Mouse (Mus musculus) adrenal gland, adult (tissue): ENCODE data around the gene Rorb.

Experiments used
- DNase-seq, 2 experiments: peaks; one replicate each; pipeline ENCODE4 v3.0.0; 2022 to 2023; ENCODE audit warnings: low spot score in 1 of 2; ENCODE audit not compliant: inconsistent age in 2 of 2

The Rorb gene

DNA sequence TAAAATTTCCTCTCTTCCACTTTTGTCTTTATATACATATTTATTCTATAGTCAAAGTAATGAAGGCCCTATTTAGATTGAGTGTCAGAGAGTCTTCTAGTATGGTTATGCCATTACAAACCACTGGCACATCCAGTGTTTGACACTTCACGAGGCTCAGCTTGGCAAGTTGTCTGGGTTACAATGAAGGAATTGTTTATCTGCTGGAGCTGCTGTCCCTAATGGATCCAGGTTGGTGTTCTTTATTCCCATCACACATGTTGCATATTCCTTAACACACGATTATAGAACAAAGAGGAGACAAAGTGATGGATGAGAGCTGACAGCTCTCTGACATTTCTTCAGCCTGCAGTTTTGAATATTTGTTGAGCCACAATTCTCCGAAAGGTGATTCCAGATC is 77.0 kb downstream of the Rorb start:
- DNase-seq = no peak

DNA sequence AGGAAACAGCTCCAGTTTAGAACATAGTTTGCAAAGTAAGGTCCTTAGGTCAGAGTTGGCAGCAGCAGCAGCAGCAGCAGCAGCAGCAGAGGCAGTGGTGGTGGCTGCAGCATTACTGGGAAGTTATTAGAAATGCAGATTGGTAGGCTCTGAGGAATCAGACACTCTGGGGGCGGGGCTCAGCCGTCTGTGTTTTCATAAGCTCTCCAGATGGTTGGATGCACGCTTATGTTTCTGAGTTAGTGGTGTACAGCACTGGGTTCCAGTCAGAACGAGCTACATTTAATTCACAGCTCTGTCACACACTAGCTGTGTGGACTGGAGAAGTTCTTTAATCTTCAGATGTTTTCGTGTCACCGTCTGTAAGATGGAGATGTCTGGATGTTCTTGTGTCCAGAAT is 105.9 kb downstream of the Rorb start:
- DNase-seq = no peak

DNA sequence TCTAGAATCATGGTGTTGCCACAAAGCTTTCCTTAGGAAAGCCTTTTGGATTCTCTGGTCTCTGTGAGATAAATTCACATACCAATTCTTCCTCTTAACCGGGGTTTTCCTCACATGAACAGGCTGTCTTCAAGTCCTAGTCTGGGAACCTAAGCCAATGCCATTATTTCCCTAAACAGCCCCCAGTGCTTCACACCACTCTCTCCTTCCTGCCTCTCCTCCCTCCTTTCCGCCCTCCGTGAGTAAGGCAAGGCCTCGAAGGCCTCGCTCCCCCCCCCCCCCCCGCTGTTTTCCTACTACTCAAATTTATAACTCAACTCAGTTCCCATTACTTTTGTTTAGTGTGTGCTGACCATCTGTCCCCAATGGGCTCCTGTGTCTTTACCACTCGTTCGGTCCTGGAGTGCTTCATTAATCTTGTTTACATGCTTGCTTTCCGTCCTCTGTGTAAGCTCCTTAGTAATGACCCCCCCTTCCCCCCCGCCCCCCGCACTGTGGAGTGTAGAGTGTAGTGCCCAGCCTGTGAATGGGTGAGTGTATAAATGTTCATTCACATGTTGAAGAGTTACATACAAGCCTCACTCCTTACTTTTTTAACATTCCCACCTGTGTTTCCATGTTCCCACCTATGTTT is 106.9 kb downstream of the Rorb start:
- no peak for DNase-seq

DNA sequence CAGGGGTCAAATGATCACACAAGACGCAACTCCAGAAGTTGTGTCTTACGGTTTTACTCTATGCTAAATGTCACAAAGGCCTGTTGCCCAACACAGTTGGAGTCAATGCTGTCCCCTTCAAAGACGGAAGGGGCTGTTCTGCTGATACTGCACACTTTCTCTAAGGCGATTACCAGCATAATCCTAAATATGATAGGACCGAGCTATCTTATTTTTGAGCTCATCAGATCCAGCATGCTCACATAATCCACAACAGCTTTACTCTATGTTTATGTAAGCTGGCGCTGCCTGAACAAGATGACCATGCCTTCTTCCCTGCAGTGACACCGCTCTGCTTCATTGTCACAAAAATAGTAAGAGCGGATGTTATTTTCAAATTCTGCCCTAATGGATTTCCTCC is 112.0 kb downstream of the Rorb start:
- no peak for DNase-seq

DNA sequence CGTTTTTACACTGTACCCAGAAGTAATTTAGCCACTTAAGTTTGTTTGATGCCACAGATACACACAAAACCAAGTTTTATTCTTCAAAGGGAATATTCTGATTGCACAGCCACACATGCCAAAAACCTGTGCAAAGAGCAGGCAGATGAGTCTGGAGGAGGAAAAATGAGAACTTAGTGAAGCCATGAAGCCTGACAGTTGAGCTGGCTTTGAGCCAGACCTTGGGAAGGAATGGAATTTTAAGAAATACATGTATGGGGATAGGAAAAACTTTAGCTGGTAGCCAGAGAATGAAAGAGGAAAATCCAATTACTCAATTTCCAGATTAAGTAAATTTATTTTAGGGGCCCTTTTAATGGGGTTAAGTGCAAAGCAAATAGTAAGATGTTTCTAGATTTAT is 113.3 kb downstream of the Rorb start:
- DNase-seq = peak in 1 of 2 experiments; percentile 24

DNA sequence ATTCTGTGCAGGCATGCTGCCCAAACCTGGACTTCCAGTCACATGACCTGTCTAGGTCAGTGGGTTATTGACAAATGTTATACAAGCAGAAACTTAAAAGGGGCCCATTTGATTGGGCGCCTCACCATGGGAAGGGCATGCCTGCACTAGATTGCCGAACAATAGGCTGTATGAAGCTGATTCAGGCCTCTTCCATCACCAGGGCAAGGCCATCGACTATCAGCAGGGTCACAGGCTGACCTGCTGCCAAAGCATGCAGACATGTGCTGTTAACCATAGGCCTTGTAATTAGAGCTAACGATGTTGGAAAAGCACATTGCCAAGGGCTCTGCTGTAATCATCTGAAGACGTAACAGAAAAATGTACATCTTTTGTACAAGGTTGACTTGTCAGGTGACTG is 131.0 kb downstream of the Rorb start:
- peak in 1 of 2 experiments; percentile 68 for DNase-seq

DNA sequence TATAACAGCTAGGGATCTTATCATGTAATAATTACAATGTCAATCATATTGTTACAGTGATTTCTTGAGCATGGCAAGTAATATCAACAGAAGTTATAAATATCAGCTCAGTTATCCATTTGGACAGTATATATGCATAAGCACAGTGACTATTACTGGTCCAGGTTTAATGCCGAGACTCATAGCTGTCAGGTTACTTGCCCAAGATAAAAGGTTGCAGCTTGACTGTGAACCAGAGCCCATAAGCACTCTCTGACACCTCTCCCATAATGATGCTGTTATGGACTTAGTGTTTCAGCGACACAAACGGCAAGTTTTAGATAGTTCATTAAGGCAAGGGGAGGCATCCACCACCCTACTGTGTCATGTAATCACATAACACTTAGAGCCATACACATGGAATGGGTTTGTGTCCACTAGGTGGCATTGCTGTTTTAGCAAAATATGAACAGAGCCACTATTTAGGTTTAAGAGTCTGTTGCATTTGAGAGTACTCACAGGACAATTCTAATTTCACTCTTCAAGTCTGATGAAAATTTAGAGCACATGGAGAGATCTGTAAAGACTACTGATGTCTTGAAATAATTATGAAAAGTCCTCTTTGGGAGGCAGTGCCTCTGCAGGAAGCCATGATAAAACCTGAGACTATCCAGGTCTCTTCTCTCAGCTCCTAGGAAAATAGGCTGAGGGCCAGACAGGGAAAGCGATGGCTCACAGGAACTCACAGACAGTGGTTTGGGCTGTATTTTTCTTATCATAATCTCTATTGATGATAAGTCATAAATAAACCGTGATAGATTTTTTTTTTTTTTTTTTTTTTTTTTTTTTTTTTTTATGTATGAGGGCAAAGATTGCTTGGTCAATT is 136.0 kb downstream of the Rorb start:
- DNase-seq = peak in 1 of 2 experiments; percentile 72

DNA sequence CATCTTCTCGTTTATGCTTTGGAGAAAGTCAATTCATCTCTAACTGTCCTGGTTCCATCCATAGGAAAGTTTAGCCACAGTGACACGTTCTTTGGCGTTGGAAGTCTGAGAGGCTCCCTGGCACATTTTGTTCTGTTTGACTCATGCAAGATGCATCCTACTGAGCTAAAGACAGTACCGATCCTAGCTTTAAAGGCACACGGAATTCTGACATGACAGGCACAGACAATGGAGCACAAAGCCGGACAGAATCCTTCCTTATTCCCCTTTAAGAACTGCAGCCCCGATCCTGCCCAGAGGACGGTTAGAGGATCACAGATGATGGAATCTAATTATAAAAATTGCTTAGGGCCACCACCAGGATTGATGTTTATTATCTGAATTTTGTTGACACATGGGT is 141.6 kb downstream of the Rorb start:
- no peak for DNase-seq

DNA sequence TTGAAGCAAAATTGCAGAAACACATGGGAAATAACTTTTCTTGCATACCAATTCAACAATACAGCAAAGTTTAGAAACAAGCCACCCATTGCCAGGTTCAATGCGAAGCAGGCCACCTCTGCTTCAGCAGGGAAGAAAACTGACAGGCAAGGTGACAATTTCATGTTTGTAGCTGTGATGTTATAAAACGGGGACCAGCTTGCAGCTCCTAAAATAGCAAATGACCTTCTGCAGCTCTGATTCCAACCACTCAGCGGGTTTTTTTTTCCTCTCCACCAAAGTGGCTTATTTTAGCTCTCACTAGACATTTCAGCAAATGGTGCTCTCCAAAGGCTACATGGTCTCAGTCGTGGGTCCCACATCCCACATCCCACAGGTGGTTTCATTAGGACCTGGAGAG is 143.7 kb downstream of the Rorb start:
- DNase-seq = no peak

DNA sequence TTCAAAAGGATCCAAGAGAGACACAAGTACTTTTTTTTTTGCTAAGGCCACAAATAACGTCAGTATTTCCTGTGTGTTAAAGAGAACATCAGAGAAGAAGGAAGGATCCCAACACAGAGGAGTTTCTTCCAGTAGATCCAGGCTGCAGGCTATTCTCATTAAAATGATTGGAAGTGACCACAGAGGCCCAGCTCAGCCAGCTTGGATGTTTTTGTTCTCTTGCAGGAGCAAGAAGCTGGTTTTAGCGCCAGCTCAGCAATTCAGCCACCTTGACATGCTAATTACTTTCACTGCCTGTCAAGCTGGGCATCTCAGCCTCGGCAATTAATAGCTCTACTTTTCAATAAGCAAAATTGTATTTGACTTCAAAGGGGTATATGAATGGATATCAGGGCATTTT is 151.1 kb downstream of the Rorb start:
- no peak for DNase-seq

DNA sequence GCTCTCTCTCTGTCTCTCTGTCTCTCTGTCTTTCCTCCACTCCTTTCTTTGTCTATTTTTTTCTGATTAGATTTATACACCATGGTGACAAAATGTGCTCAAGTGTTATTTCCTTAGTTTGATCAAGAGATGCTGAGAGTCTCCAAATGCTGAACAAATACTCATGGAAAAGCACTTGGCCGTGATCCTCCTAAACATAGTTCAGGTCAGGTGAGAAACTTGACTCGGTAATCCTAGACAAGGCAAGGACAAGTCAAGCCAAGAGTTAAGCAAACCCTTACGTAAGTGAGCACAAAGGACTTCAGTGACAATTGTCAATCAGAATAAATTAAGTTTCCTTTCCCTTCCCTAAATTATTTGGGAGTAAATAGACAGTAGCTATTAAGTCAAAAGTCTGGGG is 158.2 kb downstream of the Rorb start:
- DNase-seq = no peak

DNA sequence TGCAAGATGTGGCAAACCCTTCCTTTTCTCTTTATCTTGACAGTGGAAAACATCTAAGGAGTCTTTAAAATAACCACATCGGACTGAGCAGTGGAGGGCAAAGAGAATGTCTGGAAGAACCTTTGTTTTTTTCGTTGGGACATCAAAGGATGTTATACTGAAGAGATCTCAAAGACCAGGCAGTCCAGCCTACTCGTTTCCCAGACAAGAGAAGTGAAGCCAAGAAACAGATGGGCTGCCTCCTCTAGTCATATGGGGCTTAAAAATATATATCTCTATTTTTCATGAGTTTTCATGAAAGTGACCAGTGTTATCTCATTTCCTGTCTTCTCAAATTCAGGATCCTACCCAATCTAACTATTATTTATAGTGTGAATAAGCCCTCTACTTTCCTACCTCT is 163.8 kb downstream of the Rorb start:
- no peak for DNase-seq

DNA sequence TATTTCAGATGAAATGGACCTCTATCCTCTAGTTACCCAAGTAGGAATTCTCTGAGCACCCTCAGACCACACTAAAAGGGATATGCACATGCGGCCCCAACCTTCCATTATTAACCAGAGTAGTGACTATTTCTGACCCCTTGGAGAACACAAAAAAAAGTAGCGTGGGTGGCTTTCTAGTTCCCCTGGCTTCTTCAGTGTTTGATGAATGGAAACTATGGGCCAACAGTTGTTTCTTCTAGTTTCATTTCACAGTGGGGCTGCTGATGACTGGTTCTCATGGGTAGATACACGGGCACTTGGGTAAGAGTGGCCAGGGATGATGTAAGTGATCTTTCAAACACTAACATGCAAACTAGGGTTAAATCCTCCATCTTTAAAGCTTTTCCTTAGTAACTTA is 165.7 kb downstream of the Rorb start:
- no peak for DNase-seq

DNA sequence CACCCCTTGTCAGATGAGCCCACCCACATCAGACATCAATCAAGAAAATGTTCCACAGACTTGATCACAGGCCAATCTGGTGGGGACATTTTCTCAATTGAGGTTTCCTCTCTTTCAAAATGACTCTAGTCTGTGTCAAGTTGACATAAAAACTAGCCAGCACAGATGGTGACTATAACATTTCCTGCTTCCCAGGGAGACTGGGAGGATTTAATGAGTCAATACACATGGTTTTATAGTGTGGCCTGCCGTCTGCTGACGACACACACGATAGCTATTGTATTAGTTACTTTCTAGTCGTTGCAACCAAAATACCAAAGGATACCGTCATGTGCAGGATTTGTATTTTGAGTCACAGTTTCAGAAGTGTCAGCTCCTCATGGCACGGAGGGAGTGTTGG is 169.6 kb downstream of the Rorb start:
- DNase-seq = no peak

DNA sequence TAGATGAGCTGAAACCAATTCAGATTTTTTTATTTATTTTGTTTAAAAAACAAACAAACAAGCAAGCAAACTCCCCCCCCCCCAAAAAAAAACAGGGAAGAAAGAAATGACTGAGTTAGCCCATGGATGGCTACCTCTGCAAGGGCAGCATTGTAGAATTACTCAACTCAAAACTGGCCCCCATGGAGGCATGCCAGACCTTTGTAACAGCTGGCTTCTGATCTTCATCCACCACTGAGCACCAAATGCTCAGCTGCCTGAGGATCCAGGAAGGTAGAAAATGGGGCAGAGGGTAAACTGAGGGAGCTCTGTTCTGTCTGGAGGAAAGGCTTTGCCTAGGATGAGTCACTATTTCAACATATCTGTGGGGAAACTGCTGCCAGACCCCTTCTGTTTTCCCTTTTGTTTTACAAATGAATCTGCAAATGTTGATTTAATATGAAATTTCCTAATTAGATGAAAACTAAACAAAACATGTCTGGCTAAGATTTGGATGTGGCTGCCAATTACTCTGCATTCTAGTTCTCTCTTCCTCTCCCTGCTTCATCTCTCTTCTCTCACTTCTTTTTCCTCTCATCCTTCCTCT is 199.1 kb downstream of the Rorb start:
- peak in 1 of 2 experiments; percentile 49 for DNase-seq

DNA sequence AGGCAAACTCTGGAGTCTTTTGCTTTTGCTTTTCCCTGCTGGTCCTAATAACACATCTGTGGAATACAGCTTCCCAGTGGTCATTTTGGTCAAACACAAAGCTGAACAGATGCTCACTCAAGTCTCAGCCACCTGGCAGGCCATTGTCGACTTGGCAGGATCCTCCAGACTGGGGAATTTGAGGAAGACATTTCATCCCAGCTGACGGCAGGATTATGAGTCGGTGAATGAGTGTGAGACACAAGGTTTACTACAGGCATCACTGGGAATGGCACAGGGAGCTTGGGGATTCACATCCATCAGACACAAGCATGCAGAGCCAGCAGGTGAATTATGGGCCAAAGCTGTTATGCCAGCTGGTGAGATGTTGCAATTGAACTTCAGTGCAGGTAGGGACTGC is 201.4 kb downstream of the Rorb start:
- no peak for DNase-seq

DNA sequence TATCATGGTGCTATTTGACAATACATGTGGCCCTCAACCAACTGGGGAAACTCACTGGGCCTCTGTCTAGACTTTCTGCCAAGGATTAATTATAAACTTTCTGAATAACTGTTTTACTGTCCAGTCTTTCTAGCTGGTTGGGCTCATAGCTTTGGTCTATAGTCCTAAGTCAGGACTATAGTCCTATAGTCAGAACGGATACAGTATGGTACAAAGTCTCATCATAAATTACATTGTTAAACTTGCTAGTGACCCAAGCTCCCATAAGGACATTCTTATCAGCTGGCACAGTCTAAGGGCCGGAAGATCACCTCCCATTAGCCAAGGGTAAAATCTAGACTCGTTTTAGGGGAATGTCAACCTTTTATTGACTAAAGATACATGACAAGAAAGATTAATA is 205.5 kb downstream of the Rorb start:
- no peak for DNase-seq

DNA sequence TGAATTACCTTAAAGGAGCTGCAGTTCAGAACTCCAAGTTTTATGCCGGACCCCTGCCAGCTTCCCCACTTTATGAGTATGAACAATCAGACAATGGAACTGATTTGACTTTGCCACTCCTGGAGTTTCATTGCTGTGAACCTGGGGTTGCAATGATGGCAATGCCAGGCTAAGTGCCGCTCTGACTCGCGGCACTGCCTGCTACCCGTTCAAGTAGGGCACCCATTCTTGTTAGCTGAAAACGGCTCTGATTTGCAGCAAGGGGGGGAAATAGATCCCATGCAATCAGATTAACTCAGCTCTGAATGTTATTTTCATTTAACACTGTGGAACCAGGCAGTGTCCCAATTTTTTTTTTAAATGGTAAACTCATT is 208.3 kb downstream of the Rorb start:
- DNase-seq = no peak

DNA sequence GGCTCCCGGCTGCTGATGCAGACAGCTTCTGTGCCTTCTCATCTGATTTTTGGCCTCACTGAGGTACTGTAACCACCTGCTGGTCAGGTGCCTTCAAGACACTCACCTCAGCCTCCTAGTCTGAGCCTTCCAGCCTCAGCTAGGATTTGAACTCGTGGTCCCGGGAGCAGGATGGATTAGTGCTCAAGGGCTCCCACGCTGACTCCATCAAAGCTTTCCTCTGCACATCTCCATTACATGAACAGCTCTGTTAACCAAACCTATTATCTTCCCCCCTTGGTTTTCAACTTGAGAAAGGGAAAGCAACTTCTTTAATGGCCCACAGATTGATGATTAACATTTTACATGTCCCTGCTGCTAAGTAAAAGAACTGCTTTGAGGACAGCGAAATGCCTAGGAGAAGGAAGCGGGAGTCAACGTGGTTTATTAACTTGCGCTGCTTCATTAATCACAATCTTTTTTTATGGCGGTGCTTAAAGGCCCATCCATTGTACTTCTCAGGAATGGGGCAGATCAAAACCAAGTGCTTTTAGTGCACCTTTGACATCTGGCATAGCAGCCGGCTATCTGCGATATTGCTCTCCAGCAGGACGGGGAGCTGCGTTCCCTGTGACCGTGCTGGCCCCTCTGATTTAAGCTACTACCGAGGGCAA is 208.8 kb downstream of the Rorb start:
- no peak for DNase-seq

DNA sequence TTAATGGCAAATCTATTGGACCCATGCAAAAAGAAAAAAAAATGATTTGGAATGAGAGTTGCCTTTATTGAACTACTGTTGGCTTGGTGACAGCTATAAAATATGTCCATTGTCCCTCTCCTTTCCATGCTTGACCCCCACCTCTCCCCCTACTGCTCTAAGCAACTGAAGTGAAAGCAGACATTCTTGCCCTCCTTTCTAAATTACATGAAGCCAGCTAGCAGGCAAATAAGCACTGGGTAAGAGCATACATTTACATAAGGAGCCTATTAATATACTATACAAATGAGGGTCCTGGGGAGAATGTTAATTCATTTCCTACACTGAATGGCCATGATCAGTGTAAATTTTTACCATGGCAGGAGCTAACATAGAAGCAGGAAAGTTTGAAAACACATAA is 212.8 kb downstream of the Rorb start:
- DNase-seq = no peak

DNA sequence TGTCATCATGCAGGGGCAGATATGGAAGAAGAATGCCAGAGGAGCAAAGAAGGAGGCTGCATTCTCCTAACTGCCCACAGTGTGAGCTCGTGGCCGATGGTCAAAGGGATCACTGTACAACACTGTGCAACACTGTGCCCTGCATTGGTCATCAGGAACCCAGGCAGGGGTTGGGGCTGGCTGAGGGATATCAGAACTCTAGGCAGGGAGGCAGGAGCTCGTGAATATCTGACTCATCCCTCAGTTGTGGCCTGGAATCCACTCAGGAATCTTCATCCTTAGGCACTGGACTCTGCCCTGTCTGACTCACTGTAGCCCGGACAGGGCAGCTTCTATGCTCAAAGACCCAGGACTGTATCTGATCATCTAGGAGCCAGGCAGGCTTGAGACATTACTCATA is 220.8 kb downstream of the Rorb start:
- peak; percentile 53 for DNase-seq

DNA sequence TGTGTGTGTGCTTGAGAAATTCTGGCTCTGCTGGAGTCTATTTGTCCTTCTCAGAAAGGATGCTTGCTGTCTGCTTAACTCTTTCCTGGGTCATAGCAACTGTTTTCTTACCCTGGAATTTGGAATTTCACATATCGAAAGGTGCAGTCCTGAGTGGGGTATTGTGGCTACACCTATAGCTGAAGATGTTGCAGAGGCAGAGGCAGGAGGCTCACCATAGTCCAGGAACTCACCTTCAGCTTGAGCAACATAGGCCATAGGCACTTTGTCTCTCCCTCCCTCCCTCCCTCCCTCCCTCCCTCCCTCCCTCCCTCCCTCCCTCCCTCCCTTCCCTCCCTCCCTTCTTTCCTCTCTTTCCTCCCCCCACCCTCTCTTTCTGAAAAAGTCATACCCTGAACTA is 221.4 kb downstream of the Rorb start:
- DNase-seq = no peak
